Mouse (Mus musculus) ES-Bruce4 (cell line): ENCODE measurements around the gene B230217C12Rik.

Experiments
- CTCF ChIP-seq: IDR thresholded peaks from one replicate; pipeline ENCODE4 v1.8.1; 2011; ENCODE audit warnings: low read depth, low read length
- POLR2A ChIP-seq: IDR thresholded peaks from one replicate; pipeline ENCODE4 v1.8.1; 2011; ENCODE audit warnings: low read length; ENCODE audit not compliant: insufficient read depth

GRCm38 (mm10) chr11:97891821-97892220 lies 51.2 kb downstream of the B230217C12Rik start:
- TF ChIP-seq POLR2A (no peak), CTCF (no peak)
